Mouse (Mus musculus) thymus, postnatal 10 days (tissue): Measurements from ENCODE around the gene Gm3409.
"Not testable (repeated sequence)": the region's sequence is repeated elsewhere in the genome, so short reads cannot be mapped to it uniquely, and the experiment has no call there.

Experiments used
- DNase-seq, 2 experiments: peaks; one replicate each; pipeline ENCODE4 v3.0.0; 2021; ENCODE audit warnings: low spot score in 2 of 2

The Gm3409 gene

DNA sequence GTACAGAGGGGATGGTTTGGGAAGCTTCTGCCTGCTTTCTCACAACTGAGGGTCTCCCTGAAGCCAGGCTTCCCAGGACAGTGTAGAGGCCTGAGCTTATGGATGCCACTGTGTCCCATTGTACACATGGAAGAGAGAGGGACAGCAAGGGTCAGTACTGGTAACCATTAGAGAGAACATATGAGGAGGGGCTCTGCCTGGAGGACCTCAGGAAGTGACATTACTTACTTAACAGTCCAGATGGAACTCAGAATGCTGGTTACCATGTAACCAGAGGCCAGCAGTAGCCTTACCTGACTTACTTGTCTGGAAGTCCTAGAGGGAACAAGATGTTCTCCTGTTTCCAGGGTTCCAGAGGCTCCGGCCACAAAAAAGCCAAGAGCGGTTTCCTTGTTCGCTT lies at the start of gene Gm3409:
Gene Gm3409 (plus strand): TSS at position 301 of the 400 bp plus-strand sequence.
- not testable (repeated sequence) for DNase-seq

DNA sequence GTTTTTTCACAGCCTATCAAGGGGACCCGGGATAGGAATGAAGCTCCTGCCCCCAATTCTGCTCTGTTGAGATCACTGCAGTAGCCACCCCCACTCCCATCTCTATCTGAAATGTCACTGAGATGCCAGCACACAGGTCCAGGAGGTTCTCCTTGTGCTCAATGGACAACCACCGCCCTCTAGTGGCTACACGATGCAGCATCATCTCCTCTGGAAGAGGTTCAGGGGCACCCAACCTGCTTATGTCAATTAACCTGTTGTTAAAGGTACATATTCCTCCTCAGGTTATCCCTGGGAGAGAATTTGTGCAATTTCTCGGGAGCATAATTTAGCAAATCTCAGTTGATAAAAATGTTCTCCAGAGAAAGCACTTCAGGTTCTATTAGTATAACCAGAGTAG lies 48.5 kb upstream of the Gm3409 start:
- DNase-seq, result not testable (repeated sequence)

DNA sequence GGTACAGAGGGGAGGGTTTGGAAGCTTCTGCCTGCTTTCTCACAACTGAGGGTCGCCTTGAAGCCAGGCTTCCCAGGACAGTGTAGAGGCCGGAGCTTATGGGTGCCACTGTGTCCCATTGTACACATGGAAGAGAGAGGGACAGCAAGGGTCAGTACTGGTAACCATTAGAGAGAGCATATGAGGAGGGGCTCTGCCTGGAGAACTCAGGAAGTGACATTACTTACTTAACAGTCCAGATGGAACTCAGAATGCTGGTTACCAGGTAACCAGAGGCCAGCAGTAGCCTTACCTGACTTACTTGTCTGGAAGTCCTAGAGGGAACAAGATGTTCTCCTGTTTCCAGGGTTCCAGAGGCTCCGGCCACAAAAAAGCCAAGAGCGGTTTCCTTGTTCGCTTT lies 46.4 kb upstream of the Gm3409 start, which contains the start of gene Gm6370:
Gene Gm6370 (plus strand): TSS at position 301 of the 400 bp plus-strand sequence.
- not testable (repeated sequence) for DNase-seq

DNA sequence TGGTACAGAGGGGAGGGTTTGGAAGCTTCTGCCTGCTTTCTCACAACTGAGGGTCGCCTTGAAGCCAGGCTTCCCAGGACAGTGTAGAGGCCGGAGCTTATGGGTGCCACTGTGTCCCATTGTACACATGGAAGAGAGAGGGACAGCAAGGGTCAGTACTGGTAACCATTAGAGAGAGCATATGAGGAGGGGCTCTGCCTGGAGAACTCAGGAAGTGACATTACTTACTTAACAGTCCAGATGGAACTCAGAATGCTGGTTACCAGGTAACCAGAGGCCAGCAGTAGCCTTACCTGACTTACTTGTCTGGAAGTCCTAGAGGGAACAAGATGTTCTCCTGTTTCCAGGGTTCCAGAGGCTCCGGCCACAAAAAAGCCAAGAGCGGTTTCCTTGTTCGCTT lies 35.3 kb upstream of the Gm3409 start, which contains the start of gene 4930449I24Rik:
Gene 4930449I24Rik (plus strand): TSS at position 301 of the 400 bp plus-strand sequence.
- DNase-seq, result not testable (repeated sequence)

DNA sequence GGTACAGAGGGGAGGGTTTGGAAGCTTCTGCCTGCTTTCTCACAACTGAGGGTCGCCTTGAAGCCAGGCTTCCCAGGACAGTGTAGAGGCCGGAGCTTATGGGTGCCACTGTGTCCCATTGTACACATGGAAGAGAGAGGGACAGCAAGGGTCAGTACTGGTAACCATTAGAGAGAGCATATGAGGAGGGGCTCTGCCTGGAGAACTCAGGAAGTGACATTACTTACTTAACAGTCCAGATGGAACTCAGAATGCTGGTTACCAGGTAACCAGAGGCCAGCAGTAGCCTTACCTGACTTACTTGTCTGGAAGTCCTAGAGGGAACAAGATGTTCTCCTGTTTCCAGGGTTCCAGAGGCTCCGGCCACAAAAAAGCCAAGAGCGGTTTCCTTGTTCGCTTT lies 23.6 kb upstream of the Gm3409 start, which contains the start of gene Gm3402:
Gene Gm3402 (plus strand): TSS at position 301 of the 400 bp plus-strand sequence.
- not testable (repeated sequence) for DNase-seq

DNA sequence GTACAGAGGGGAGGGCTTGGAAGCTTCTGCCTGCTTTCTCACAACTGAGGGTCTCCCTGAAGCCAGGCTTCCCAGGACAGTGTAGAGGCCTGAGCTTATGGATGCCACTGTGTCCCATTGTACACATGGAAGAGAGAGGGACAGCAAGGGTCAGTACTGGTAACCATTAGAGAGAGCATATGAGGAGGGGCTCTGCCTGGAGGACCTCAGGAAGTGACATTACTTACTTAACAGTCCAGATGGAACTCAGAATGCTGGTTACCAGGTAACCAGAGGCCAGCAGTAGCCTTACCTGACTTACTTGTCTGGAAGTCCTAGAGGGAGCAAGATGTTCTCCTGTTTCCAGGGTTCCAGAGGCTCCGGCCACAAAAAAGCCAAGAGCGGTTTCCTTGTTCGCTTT lies 11.9 kb upstream of the Gm3409 start, which contains the start of gene Gm3404:
Gene Gm3404 (plus strand): TSS at position 301 of the 400 bp plus-strand sequence.
- not testable (repeated sequence) for DNase-seq

DNA sequence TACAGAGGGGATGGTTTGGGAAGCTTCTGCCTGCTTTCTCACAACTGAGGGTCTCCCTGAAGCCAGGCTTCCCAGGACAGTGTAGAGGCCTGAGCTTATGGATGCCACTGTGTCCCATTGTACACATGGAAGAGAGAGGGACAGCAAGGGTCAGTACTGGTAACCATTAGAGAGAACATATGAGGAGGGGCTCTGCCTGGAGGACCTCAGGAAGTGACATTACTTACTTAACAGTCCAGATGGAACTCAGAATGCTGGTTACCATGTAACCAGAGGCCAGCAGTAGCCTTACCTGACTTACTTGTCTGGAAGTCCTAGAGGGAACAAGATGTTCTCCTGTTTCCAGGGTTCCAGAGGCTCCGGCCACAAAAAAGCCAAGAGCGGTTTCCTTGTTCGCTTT lies 18.4 kb downstream of the Gm3409 start, which contains the start of gene Gm3415:
Gene Gm3415 (plus strand): TSS at position 301 of the 400 bp plus-strand sequence.
- not testable (repeated sequence) for DNase-seq

DNA sequence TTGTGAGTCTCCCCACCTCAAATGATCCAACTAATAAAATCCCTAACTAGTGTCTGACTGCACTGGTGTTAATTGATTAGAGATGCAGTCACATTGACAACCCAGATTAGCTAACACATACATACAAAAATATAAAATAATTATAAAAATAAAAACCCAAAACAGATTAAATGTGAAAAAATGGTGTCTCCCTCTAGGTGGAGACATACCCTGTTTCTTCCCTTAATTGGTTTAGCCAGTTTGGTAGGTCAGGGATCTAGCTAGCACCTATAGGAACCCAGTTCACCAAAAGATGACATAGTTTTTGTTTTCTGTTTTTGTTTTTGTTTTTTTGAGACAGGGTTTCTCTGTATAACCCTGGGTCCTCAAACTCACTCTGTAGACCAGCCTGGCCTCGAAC lies 26.8 kb downstream of the Gm3409 start:
- DNase-seq, result no peak

DNA sequence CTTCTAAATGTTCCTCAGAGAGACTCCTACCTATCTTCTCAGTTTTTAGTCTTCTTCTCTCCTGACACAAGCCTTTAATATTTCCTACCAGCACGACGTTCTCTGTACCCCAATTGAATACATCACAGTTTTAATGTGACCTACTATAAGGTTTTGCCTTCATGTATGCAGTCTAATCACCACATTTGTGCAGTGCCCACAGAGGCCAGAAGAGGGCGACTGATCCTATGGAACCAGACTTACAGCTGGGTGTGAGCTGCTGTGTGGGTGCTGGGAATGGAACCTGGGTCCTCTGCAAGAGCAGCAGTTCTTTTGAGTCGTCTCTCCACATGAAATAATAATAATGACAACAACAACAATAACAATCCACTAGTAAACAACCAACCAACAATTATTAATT lies 29.6 kb downstream of the Gm3409 start:
- peak; percentile 41 to 44 for DNase-seq

DNA sequence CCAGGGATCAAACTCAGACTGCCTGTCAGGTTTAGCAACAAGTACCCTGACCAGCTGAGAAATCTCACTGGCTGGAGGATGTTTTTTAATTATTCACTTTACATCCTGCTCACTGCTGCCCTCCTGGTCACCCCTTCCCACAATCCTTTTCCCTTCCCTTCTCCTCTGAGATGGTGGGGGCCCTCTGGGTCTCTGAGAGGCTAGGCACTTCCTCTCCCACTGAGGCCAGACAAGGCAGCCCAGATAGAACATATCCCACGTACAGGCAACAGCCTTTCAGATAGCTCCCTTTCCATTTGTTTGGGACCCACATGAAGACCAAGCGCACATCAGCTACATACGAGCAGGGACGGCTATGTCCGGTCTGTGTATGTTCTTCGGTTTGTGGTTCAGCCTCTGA lies 32.7 kb downstream of the Gm3409 start:
- not testable (repeated sequence) for DNase-seq

DNA sequence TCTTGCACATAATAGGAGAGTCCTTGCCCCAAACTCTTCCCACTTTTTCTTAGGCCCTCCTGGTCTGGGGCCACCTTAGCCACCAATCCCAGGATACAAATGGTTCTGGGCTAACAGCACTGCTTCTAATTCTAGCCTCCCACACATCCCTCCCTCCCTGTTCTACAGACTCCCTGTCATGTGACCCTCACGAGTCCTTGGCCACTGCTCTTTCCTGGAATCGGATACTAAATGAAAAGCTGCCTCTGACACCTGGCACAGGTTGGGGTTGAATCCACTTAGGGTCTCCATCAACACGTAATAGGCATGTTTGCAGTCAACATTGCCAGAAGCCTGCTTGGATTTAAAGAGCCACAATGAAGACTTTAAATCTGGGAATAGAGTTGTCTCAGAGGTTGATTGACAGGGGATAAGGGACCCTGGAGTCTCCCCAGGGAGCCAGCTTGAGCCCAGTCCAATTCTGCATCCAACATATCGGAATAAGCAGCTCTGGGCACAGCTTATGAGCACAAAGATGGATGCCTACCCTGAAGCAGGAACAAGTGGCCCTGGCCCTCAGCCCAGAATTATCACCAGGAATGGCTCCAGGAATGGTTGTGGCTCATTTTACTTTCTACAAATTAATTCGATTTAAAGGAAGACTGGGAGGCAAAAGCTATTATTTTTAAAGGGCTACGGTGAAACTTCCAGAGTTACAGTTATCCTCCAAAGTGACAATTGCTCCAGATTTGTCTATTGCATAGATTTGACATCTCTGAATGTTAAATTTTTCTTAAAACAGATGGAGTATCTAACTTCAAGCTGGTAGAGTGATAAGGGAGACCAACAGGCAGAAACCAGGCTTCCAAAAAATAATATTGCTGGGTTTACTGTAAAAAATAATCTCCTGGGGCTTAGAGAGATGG lies 34.6 kb downstream of the Gm3409 start:
- DNase-seq, result not testable (repeated sequence)

DNA sequence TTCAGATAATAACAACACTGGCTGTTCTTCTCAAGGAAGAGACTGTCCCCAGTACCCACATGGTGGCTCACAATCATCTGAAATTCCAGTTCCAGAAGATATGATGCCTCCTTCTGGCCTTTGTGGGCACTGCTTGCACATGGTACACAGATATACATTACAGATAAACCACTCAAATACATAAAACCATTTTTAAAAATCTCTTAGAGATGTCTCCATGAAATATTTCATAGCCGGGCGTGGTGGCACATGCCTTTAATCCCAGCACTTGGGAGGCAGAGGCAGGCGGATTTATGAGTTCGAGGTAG lies 35.2 kb downstream of the Gm3409 start:
- DNase-seq, result not testable (repeated sequence)

DNA sequence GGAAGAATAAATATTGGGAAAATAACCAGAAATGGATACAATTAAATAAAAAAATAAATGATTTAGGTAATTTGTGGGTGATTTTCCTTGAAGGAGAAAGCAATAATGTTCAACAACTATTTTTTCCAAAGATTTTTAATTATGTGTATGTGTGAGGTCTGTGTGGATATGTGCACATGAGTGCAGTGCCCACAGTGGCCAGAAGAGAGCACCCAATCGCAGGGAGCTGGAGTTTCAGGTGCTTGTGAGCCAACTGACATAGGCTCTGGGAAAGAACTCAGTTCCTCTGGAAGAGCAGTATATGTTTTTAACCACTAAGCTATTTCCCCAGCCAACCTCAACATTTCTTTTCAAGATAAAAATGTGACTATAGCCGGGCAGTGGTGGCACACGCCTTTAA lies 39.2 kb downstream of the Gm3409 start:
- no peak for DNase-seq

DNA sequence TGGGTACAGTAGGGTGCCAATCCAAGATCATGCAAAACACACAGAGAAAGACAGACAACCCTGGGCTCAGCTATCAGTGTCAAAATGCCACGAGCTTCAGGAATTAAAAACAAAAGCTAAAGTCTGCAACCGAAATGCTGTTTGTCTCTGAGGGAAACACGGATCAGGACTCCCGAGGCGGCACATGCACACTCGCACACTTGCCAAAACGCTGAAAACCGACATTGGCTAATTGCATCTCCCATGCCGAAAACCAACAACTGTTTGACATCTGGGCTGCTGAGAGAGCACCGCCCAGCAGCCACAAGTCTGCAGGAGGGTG lies 46.7 kb downstream of the Gm3409 start:
- no peak for DNase-seq

DNA sequence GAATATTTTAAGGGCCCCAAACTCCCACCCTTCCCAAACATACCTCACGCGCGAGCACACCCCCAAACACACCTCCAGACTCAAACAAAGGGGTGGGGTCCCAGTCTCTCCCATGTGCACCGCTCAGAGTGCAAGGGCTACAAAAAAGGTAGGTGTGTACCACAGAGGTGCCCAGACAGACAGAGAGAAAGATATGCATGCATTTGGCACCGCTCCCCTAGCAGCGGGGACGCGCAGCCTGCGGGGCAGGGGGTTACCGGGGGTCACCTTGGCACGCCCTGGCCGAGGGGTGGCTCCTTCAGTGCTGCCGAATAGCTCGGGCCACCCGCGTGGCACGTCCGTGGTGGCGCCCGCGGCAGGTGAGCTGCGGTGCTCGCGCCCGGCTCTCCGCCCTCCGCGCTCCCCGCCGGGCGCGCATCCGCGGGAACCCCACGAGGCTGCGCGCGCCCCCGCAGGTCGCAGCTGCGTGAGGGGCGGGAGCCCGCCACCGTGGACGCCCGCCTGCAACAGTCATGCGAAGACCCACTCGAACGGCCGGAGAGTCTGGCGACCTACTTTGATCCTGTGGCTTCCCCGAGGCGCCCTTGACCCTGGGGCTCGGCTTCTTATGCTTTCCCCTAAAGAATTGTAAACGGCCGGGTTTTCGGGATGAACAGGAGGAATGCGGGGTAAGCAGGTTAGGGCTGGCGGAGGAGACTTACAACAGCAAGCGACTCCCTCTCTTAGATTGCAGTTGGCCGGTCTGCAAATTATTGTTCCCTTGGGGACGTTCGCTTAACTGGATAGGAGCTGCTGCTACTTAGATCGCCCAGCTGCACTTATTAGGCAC lies 47.2 kb downstream of the Gm3409 start, which contains the start of gene Gpr12:
Gene Gpr12 (minus strand): TSS at position 762 of the 829 bp plus-strand sequence.
- no peak for DNase-seq

DNA sequence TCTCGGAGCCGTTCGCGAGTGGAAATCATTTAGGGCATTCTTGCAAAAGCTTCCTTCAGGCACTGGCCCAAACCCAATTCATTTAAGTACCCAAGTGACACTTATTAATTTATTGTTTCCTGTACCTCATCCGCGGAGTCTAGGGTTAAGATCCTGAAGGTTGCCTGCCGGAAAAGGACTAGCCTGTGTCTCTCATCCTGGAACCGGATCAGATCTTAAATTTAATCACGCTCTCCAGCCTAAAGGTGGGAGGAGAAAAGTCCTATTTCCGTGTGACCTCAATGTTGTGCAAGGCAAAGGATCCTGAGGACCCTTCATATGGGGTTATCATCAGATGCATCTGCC lies 47.8 kb downstream of the Gm3409 start:
- DNase-seq, result no peak

DNA sequence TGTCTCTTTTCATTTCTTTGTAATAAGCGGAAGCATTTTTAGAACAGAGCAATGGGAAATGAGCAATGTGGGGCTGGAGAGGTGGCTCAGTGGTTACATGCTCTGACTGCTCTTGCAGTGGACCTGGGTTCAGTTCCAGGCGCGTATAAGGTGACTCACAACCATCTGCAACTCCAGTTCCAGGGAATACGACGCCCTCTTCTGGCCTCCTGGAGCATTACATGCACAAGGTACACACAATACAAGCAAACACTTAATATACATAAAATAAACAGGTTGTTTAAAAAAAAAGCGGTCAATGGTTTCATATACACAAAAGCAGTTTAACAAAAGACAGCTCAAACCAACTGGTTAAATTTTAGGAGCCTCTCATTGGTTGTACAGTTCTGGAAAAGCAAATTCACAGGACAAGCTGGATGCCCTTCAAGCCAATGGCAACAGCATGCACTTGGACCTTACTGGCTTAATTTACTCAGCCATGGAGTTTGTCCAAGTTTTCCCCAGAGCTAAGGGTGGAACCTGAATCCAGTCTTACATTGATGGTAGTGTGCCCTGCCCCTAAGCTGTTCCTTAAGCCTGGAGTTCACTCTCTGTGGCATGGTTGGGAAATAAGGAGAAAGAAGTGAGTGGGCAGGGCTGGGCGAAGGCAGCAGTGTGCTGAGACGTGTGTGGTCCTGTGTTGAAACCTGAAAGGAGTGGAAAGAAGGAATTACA lies 49.1 kb downstream of the Gm3409 start:
- DNase-seq, result no peak
